Mouse (Mus musculus) testis, adult 2 months (tissue): ENCODE results near the gene Ube2l6.

Experiments used
- CTCF ChIP-seq: fragments of 200-500 bp; IDR thresholded peaks from 2 replicates; pipeline ENCODE4 v1.5.1; 2012; ENCODE audit warnings: low read depth, mild to moderate bottlenecking, inconsistent platforms, low read length, moderate library complexity; ENCODE audit not compliant: control insufficient read depth, insufficient read depth, insufficient replicate concordance
- POLR2A ChIP-seq: fragments of 200-500 bp; IDR thresholded peaks from 2 replicates; pipeline ENCODE4 v1.6.1; 2012; ENCODE audit warnings: low read depth, mild to moderate bottlenecking, inconsistent platforms, low read length, moderate library complexity; ENCODE audit not compliant: control insufficient read depth

DNA sequence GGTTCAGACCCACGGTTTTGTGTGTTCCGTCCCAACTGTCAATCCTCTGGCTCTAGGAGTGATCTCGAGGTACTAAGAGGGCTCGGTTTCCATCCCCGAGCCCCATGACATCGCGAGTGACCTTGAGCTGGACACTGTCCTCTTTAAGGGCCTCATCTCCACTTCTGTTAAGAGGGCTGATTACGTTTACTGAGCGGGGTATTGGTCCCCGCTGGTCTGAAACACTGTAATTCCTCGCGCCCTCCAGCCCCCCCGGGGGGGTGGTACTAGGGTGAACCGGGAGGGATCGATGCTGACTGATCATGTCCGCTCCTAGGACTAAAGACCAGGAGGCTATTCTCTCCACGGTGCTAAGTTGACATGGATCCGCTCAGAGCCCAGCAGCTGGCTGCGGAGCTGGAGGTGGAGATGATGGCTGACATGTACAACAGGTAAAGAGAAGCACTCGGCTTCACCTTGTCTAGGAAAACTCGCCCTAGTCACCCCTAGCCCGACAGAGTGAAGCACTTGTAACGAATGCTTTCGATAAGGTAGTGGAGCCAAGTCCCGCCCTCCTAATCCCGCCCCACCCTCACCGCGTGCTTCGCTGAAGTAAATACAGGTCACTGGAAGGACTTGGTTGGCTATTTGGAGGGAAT, 28.8 kb downstream of the Ube2l6 start:
- TF ChIP-seq CTCF, result no peak
- TF ChIP-seq POLR2A, result no peak
